Mouse (Mus musculus) megakaryocyte, embryonic 14.5 days (primary cell): ENCODE measurements around the gene Adgrg3.

Experiments used
- FLI1 ChIP-seq: IDR thresholded peaks from 2 replicates; pipeline ENCODE4 v1.6.1; 2012; ENCODE audit warnings: low read length, inconsistent platforms, mixed read lengths
- GATA1 ChIP-seq: IDR thresholded peaks from 3 replicates; pipeline ENCODE4 v1.6.1; 2012; ENCODE audit warnings: mixed read lengths, low read length, inconsistent platforms, borderline replicate concordance

DNA sequence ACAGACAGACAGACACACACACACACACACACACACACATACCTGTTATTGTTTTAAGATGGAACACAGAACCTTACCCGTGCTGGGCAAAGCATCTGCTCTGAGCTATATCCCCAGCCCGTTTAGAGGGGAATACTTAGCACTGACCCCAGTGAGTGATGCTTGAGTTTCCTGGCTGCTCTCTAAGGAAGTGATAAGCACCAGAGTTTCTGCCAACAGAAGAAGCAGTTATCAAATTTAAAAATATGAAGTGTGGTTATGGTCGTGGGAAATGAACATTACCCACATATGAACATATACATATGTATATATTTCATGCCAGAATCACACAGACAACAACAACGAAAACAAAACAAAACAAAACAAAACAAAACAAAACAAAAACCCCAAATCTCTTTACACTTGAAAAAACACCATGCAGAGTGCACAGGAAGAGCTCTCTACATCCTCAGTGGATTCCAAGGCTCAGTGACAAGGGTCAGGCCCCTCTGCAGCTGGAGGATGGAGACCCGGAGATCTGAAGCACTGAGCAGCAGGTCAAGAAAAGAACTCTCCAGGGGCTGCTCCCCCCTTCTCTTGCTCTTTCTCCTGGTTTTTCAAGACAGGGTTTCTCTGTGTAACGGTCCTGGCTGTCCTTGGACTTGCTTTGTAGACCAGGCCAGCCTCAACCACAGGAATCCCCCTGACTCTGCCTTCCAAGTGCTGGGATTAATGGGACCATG, 42.5 kb downstream of the Adgrg3 start:
- TF ChIP-seq FLI1 (no peak), GATA1 (no peak)
